Mouse (Mus musculus): ENCODE results near the gene Pitx1.

Pitx1 gene

GRCm38 (mm10) chr13:55784268-55784667, 51.7 kb downstream of the Pitx1 start, which contains the start of gene Catsper3:
Catsper3 (plus strand) TSS chr13:55784568.
- no peak for DNase-seq (ENCODE audit: low spot score in 2 of 2)

GRCm38 (mm10) chr13:55775056-55775455, 60.9 kb downstream of the Pitx1 start:
- DNase-seq (ENCODE audit: low spot score in 2 of 2), result no peak
